Mouse (Mus musculus) heart, adult 2 months (tissue): ENCODE data around the gene Tecpr1.

Source experiments
- CTCF ChIP-seq: fragments of 200-600 bp; IDR thresholded peaks from 2 replicates; pipeline ENCODE4 v1.8.1; 2022; ENCODE audit warnings: antibody characterized with exemption, mild to moderate bottlenecking, moderate library complexity
- EP300 ChIP-seq: fragments of 200-500 bp; IDR thresholded peaks from 2 replicates; pipeline ENCODE4 v1.6.1; 2011; ENCODE audit warnings: low read depth, low read length, control low read depth; ENCODE audit not compliant: insufficient read depth

DNA sequence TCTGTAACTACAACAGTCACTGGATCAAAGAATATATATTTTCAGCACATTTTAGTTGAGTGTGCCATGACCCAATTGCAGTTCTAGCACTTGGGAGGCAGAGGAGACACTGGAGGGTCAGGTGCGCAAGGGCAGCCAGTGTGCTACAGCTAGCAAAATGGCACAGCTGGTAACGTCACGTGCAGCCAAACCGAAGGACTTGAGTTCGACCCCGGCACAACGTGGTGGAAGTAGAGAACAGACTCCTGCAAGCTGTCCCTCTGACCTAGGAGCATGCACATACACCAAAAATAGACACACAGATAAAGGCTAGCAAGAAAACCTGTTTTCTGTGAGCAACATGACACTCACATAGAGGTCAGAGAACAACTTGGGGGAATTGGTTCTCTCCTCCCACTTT is 34.1 kb downstream of the Tecpr1 start:
- no peak for TF ChIP-seq CTCF
- TF ChIP-seq EP300: no peak
